Mouse (Mus musculus) kidney, adult 2 months (tissue): ENCODE results near the gene Fam228a.

ENCODE experiments used
- CTCF ChIP-seq: fragments of 200-500 bp; conservative IDR thresholded peaks from 2 replicates; pipeline ENCODE4 v1.5.1; 2011; ENCODE audit warnings: low read depth, mild to moderate bottlenecking, control low read depth, low read length, moderate library complexity, mixed read lengths; ENCODE audit not compliant: insufficient read depth, insufficient read length
- POLR2A ChIP-seq: fragments of 200-500 bp; IDR thresholded peaks from one replicate; pipeline ENCODE4 v1.6.1; 2011; ENCODE audit warnings: low read depth, low read length, control low read depth

DNA sequence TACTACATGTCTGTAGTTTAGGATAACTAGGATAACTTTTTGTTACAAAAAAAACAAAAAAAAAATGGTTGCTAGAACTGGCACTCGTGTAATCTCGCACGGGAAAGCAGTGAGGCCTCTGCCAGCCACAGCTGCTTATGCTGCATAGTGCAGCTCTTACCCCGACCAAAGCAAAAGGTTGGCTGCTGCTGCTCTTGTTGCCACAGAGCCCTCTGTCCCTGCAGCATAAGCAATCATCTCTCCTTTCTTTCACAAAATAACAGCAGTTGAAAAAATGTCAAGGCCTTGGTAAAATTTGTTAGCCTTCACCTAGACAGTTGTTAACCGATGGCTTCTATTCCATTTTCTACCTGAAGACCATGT lies 72.6 kb downstream of the Fam228a start:
- no peak for TF ChIP-seq POLR2A
- TF ChIP-seq CTCF, result no peak
